Mouse (Mus musculus) limb, embryonic 11.5 days (tissue): ENCODE data around the gene Atxn1. TPM values are rescaled to one million over a fixed set of nuclear protein-coding genes. Genes with fewer than 3 reads are reported as not detected.

ENCODE experiments used
- ATAC-seq: fragments of 200-750 bp; cut with Nextera tagmentation; 2 replicates; pipeline ENCODE4 v1.8.0; 2017; ENCODE audit warnings: low read depth; ENCODE audit not compliant: insufficient number of reproducible peaks, low FRiP score, low TSS enrichment
- DNase-seq: peaks from one replicate; pipeline ENCODE4 v3.0.0-alpha.2; 2015; ENCODE audit warnings: low spot score
- H3K27ac ChIP-seq: fragments of 300-500 bp; sonication (generic); replicated peaks from 2 replicates; pipeline ENCODE4 v1.5.1; 2014; ENCODE audit warnings: low read depth, mild to moderate bottlenecking, low read length
- H3K27me3 ChIP-seq: fragments of 300-500 bp; sonication (generic); 2 replicates; pipeline ENCODE4 v1.6.1; 2014; ENCODE audit warnings: mild to moderate bottlenecking, low read length, mixed read lengths; ENCODE audit not compliant: control insufficient read depth, insufficient read depth
- H3K36me3 ChIP-seq: fragments of 300-500 bp; sonication (generic); 2 replicates; pipeline ENCODE4 v1.6.1; 2014; ENCODE audit warnings: mild to moderate bottlenecking, low read length, moderate library complexity, mixed read lengths; ENCODE audit not compliant: control insufficient read depth, insufficient read depth
- H3K4me1 ChIP-seq: fragments of 300-500 bp; sonication (generic); 2 replicates; pipeline ENCODE4 v1.6.1; 2014; ENCODE audit warnings: low read length, mixed read lengths; ENCODE audit not compliant: control insufficient read depth, insufficient read depth
- H3K4me2 ChIP-seq: fragments of 300-500 bp; sonication (generic); 2 replicates; pipeline ENCODE4 v1.6.1; 2014; ENCODE audit warnings: low read depth, mild to moderate bottlenecking, moderate library complexity; ENCODE audit not compliant: severe bottlenecking
- H3K4me3 ChIP-seq: fragments of 300-500 bp; sonication (generic); 2 replicates; pipeline ENCODE4 v1.5.1; 2014; ENCODE audit warnings: low read depth, low read length
- H3K9ac ChIP-seq: fragments of 300-500 bp; sonication (generic); 2 replicates; pipeline ENCODE4 v1.6.1; 2014; ENCODE audit warnings: mild to moderate bottlenecking, low read length
- H3K9me3 ChIP-seq: fragments of 300-500 bp; sonication (generic); 2 replicates; pipeline ENCODE4 v1.6.1; 2016; ENCODE audit warnings: low read length; ENCODE audit not compliant: control insufficient read depth
- WGBS: fragments of 180-500 bp; shearing (Covaris S2); extraction: QIAGEN DNeasy Blood & Tissue Kit; methylation state at CpG from one replicate; pipeline ENCODE4 v1.1.7; 2014; 5-methylcytosine and 5-hydroxymethylcytosine counted together
- polyA plus RNA-seq: library from polyadenylated mRNA; unstranded; fragments of >200 nt; fragmentation: Nextera tagmentation; extraction: Ambion mirVana; gene quantifications from 2 replicates; pipeline ENCODE4 v1.2.1, GENCODE M21; 2014

Gene Atxn1
- polyA plus RNA-seq, 1 experiment from 2014 or later: 1.5 TPM

DNA sequence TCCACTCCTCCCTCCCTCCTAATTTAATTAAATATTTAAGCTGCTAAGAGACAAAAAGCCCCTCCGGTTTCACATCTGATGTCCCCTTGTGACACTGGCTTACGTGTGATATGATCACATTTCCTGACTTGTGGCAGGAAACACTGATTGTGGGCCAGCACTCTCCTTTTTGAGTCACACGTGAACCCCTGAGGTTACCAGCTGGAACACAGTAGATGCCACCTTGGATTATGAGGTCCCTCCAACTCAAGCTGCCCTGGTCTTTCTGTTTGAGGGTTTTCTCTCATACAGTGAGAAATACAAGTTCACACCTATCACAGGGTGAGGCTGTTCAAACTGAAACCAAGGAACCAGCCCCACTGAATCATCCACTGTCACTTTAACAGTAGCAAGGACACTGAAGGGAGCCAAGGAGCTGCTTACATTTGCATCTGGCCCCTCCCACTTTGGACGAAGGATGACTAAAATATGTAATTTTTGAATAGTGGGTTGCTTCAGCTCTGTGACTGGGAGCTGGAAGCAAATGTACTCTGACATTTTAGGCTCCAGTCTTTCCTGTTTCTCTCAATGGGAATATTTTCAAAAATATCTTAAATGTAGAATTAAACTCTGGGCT is 315.5 kb downstream of the Atxn1 start:
- WGBS: 79% methylated on average over 4 of the region's 4 CpGs
- H3K9me3 ChIP-seq: no peaks in the 10 kb centered on the region
- DNase-seq (no peak), ATAC-seq (no peak)
- no peaks in the 10 kb centered on the region for H3K4me1 ChIP-seq
- no peak overlapping the region for H3K4me3 ChIP-seq
- H3K27ac ChIP-seq: no peak overlapping the region
- H3K9ac ChIP-seq: no peak overlapping the region
- no peaks in the 10 kb centered on the region for H3K36me3 ChIP-seq
- no peak overlapping the region for H3K4me2 ChIP-seq
- no peaks in the 10 kb centered on the region for H3K27me3 ChIP-seq

GRCm38 (mm10) chr13:45643780-45644395 is 320.9 kb downstream of the Atxn1 start:
- DNase-seq: no peak
- no peak overlapping the region for H3K4me2 ChIP-seq
- H3K27ac ChIP-seq: no peak overlapping the region

DNA sequence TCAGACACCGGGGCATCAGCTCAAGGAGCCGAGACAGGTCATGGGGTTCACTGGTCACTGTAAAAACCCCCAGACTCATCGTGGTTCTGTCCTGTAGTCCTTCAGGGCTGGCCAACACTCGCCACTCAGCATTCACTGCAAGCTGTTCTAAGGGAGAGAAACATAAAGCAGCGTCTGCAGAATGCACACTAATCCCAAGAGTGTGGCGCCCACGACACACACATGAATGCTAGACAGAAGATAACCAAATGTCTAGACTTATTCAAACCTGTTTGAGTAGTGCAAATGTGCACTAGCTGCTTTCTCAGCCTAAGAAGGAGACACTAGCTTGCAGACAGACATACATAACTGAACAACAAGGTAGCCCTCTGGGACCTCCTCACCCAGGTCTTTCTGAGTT is 321.9 kb downstream of the Atxn1 start:
- H3K9me3 ChIP-seq: no peaks in the 10 kb centered on the region
- no peaks in the 10 kb centered on the region for H3K36me3 ChIP-seq
- H3K4me2 ChIP-seq: no peak overlapping the region
- H3K4me3 ChIP-seq: no peak overlapping the region
- no peaks in the 10 kb centered on the region for H3K27me3 ChIP-seq
- WGBS: 83% methylated on average over 7 of the region's 7 CpGs
- no peak for ATAC-seq
- no peak overlapping the region for H3K27ac ChIP-seq
- DNase-seq: no peak
- H3K4me1 ChIP-seq: no peaks in the 10 kb centered on the region
- no peak overlapping the region for H3K9ac ChIP-seq

More at GRCm38 (mm10) chr13:45643780-45644395, 320.9 kb downstream of the Atxn1 start:
- Histone ChIP-seq H3K9ac (no peak overlapping the region), H3K9me3 (no peaks in the 10 kb centered on the region), H3K36me3 (no peaks in the 10 kb centered on the region), H3K27me3 (no peaks in the 10 kb centered on the region), H3K4me3 (no peak overlapping the region), H3K4me1 (no peaks in the 10 kb centered on the region)
- WGBS: 76% methylated on average over 6 of the region's 6 CpGs
- no peak for ATAC-seq

- Histone ChIP-seq H3K9me3 (no peaks in the 10 kb centered on the region), H3K4me1 (no peaks in the 10 kb centered on the region), H3K4me2 (no peak overlapping the region), H3K9ac (no peak overlapping the region), H3K27me3 (no peaks in the 10 kb centered on the region), H3K36me3 (no peaks in the 10 kb centered on the region), H3K4me3 (no peak overlapping the region), H3K27ac (no peak overlapping the region)
- 58% methylated on average over 5 of the region's 5 CpGs for WGBS
- ATAC-seq: no peak
- DNase-seq: no peak
These were observed 324.4 kb downstream of the Atxn1 start for GRCm38 (mm10) chr13:45640431-45640830.

DNA sequence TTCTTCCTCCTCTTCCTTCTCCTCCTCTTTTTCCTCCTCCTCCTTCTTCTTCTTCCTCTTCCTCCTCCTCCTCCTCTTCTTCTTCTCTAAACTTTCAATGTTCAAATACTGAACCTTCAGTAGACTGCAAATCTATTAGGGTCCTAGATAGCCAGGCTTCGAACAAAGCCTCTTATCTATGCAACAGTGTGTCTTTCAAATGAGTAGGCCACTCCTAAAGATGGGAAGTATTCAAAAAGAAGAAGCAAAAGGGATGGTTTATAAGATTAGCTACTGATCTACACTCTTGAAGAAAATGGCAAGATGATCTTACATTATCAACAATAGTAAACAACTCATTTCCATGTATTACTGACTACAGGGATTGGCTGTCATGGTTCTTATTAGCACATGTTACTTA is 326.5 kb downstream of the Atxn1 start:
- H3K4me3 ChIP-seq: no peak overlapping the region
- no peaks in the 10 kb centered on the region for H3K36me3 ChIP-seq
- no peaks in the 10 kb centered on the region for H3K4me1 ChIP-seq
- DNase-seq (no peak), ATAC-seq (no peak)
- H3K9ac ChIP-seq: no peak overlapping the region
- H3K9me3 ChIP-seq: no peaks in the 10 kb centered on the region
- H3K4me2 ChIP-seq: no peak overlapping the region
- WGBS: 95% methylated on average over 1 of the region's 1 CpGs
- H3K27ac ChIP-seq: no peak overlapping the region
- no peaks in the 10 kb centered on the region for H3K27me3 ChIP-seq

- Histone ChIP-seq H3K27me3 (no peaks in the 10 kb centered on the region), H3K36me3 (no peaks in the 10 kb centered on the region), H3K4me3 (no peak overlapping the region), H3K9ac (no peak overlapping the region), H3K9me3 (no peaks in the 10 kb centered on the region), H3K4me2 (no peak overlapping the region), H3K27ac (no peak overlapping the region), H3K4me1 (no peaks in the 10 kb centered on the region)
- peak; percentile 67 for DNase-seq
- no peak for ATAC-seq
- 61% methylated on average over 8 of the region's 8 CpGs for WGBS
These were observed 327.5 kb downstream of the Atxn1 start for GRCm38 (mm10) chr13:45637324-45637723.

DNA sequence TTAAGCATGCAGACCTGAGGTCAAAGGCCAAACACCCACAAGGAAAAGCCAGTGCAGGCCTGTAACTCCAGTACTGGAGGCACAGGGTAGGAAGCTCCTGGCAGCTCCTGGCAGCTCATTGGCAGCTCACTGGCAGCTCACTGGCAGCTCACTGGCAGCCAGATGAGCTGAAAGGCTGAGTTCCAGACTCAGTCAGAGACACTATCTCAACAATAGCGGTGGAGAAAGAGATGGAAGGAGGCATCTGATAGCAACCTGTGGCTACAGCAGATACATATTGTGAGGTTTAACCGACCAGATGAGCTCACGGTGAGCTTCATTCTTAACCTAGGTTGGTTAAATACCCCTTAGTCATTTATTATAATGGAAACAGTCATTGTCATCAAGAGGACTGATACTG is 328.4 kb downstream of the Atxn1 start:
- DNase-seq (no peak), ATAC-seq (no peak)
- no peaks in the 10 kb centered on the region for H3K9me3 ChIP-seq
- no peak overlapping the region for H3K4me2 ChIP-seq
- H3K4me3 ChIP-seq: no peak overlapping the region
- 93% methylated on average over 3 of the region's 3 CpGs for WGBS
- H3K4me1 ChIP-seq: no peaks in the 10 kb centered on the region
- no peaks in the 10 kb centered on the region for H3K36me3 ChIP-seq
- H3K9ac ChIP-seq: no peak overlapping the region
- no peak overlapping the region for H3K27ac ChIP-seq
- H3K27me3 ChIP-seq: no peaks in the 10 kb centered on the region

GRCm38 (mm10) chr13:45633918-45634317 is 330.9 kb downstream of the Atxn1 start:
- no peak overlapping the region for H3K27ac ChIP-seq
- H3K36me3 ChIP-seq: no peaks in the 10 kb centered on the region
- DNase-seq (no peak), ATAC-seq (no peak)
- no peak overlapping the region for H3K4me3 ChIP-seq
- H3K9me3 ChIP-seq: no peaks in the 10 kb centered on the region
- no peaks in the 10 kb centered on the region for H3K4me1 ChIP-seq
- H3K27me3 ChIP-seq: no peaks in the 10 kb centered on the region
- H3K9ac ChIP-seq: no peak overlapping the region
- H3K4me2 ChIP-seq: no peak overlapping the region

GRCm38 (mm10) chr13:45632133-45632532 is 332.7 kb downstream of the Atxn1 start:
- DNase-seq (no peak), ATAC-seq (no peak)
- no peaks in the 10 kb centered on the region for H3K36me3 ChIP-seq
- H3K9ac ChIP-seq: no peak overlapping the region
- no peak overlapping the region for H3K4me3 ChIP-seq
- H3K4me2 ChIP-seq: no peak overlapping the region
- no peaks in the 10 kb centered on the region for H3K4me1 ChIP-seq
- no peaks in the 10 kb centered on the region for H3K9me3 ChIP-seq
- WGBS: 71% methylated on average over 3 of the region's 3 CpGs
- no peak overlapping the region for H3K27ac ChIP-seq
- H3K27me3 ChIP-seq: no peaks in the 10 kb centered on the region
